Mouse (Mus musculus): ENCODE measurements around the gene Med25. TPM values are rescaled to one million over a fixed set of nuclear protein-coding genes. Genes with fewer than 3 reads are reported as not detected.

The Med25 gene
- polyA plus RNA-seq, 2 experiments: 24.2 to 29.3 TPM

- H3K36me3 ChIP-seq (replicated peaks; ENCODE audit: control insufficient read depth, insufficient read depth, low read depth): peaks cover 10% of the 10 kb centered on the region
- TF ChIP-seq EP300 (IDR thresholded peaks at IDR 0.05; ENCODE audit: low read depth) (no peak), CTCF (IDR thresholded peaks at IDR 0.05; ENCODE audit: low read depth) (peak; percentile 52)
- H3K27ac ChIP-seq: no peak overlapping the region; the same call in 1 of the 2 replicates
- no peak overlapping the region for H3K4me3 ChIP-seq (ENCODE audit: insufficient read depth in 1 of 2, low read depth in 2 of 2, low read length in 2 of 2)
- no peak overlapping the region; the same call in 1 of the 2 replicates for H3K9ac ChIP-seq (replicated peaks)
- no peaks in the 10 kb centered on the region for H3K9me3 ChIP-seq (ENCODE audit: control insufficient read depth, low read length)
- no peak for ATAC-seq (ENCODE audit: insufficient read depth)
- no peak for DNase-seq (ENCODE audit: low read depth in 3 of 3, low spot score in 3 of 3)
- no peaks in the 10 kb centered on the region for H3K27me3 ChIP-seq (ENCODE audit: control insufficient read depth, insufficient read depth, low read length)
- peaks cover 6 to 19% of the 10 kb centered on the region in 2 experiments for H3K4me1 ChIP-seq (replicated peaks; ENCODE audit: control insufficient read depth in 2 of 2, insufficient read depth in 2 of 2, low read length in 1 of 2)
- WGBS (ENCODE audit: insufficient replicate concordance): 48% methylated on average over 15 of the region's 15 CpGs
- no peak overlapping the region for H3K4me2 ChIP-seq (ENCODE audit: low read depth)
Observed at GRCm38 (mm10) chr7:44866276-44867009, 26.1 kb downstream of the Med25 start.

- peaks cover 6 to 16% of the 10 kb centered on the region in 2 experiments; a peak in 3 of 4 replicates for H3K4me1 ChIP-seq (replicated peaks; ENCODE audit: control insufficient read depth in 2 of 2, insufficient read depth in 2 of 2, low read length in 1 of 2)
- ATAC-seq (ENCODE audit: insufficient read depth) (no peak), DNase-seq (ENCODE audit: low read depth in 3 of 3, low spot score in 3 of 3) (no peak)
- no peaks in the 10 kb centered on the region for H3K27me3 ChIP-seq (ENCODE audit: control insufficient read depth, insufficient read depth, low read length)
- TF ChIP-seq CTCF (IDR thresholded peaks at IDR 0.05; ENCODE audit: low read depth) (no peak), EP300 (IDR thresholded peaks at IDR 0.05; ENCODE audit: low read depth) (no peak)
- 76% methylated on average over 24 of the region's 24 CpGs for WGBS (ENCODE audit: insufficient replicate concordance)
- no peak overlapping the region for H3K27ac ChIP-seq
- no peak overlapping the region for H3K4me3 ChIP-seq (ENCODE audit: insufficient read depth in 1 of 2, low read depth in 2 of 2, low read length in 2 of 2)
- H3K36me3 ChIP-seq (replicated peaks; ENCODE audit: control insufficient read depth, insufficient read depth, low read depth): peaks cover 10% of the 10 kb centered on the region
- no peaks in the 10 kb centered on the region for H3K9me3 ChIP-seq (ENCODE audit: control insufficient read depth, low read length)
- no peak overlapping the region for H3K4me2 ChIP-seq (ENCODE audit: low read depth)
- no peak overlapping the region for H3K9ac ChIP-seq (replicated peaks)
Observed at GRCm38 (mm10) chr7:44864595-44865542, 27.6 kb downstream of the Med25 start.

- no peaks in the 10 kb centered on the region for H3K9me3 ChIP-seq (ENCODE audit: control insufficient read depth, low read length)
- no peak overlapping the region for H3K4me3 ChIP-seq (ENCODE audit: insufficient read depth in 1 of 2, low read depth in 2 of 2, low read length in 2 of 2)
- DNase-seq (ENCODE audit: low read depth in 3 of 3, low spot score in 3 of 3): no peak
- no peak for ATAC-seq (ENCODE audit: insufficient read depth)
- 80% methylated on average over 11 of the region's 11 CpGs for WGBS (ENCODE audit: insufficient replicate concordance)
- H3K4me1 ChIP-seq (replicated peaks; ENCODE audit: control insufficient read depth in 2 of 2, insufficient read depth in 2 of 2, low read length in 1 of 2): peaks cover 6 to 16% of the 10 kb centered on the region in 2 experiments; a peak in 3 of 4 replicates
- no peak overlapping the region for H3K9ac ChIP-seq (replicated peaks)
- no peak overlapping the region for H3K27ac ChIP-seq
- H3K4me2 ChIP-seq (ENCODE audit: low read depth): no peak overlapping the region
- H3K36me3 ChIP-seq (replicated peaks; ENCODE audit: control insufficient read depth, insufficient read depth, low read depth): peaks cover 10% of the 10 kb centered on the region
- TF ChIP-seq CTCF (IDR thresholded peaks at IDR 0.05; ENCODE audit: low read depth): no peak
- TF ChIP-seq EP300 (IDR thresholded peaks at IDR 0.05; ENCODE audit: low read depth): no peak
- H3K27me3 ChIP-seq (ENCODE audit: control insufficient read depth, insufficient read depth, low read length): no peaks in the 10 kb centered on the region
Observed at GRCm38 (mm10) chr7:44863982-44864494, 28.5 kb downstream of the Med25 start.

GRCm38 (mm10) chr7:44863210-44863609 is 29.3 kb downstream of the Med25 start:
- Histone ChIP-seq H3K27ac (no peak overlapping the region), H3K9me3 (ENCODE audit: control insufficient read depth, low read length) (no peaks in the 10 kb centered on the region), H3K4me1 (replicated peaks; ENCODE audit: control insufficient read depth in 2 of 2, insufficient read depth in 2 of 2, low read length in 1 of 2) (peaks cover 9 to 17% of the 10 kb centered on the region in 2 experiments; a peak in 3 of 4 replicates), H3K4me3 (ENCODE audit: insufficient read depth in 1 of 2, low read depth in 2 of 2, low read length in 2 of 2) (no peak overlapping the region), H3K9ac (replicated peaks) (no peak overlapping the region), H3K4me2 (ENCODE audit: low read depth) (no peak overlapping the region), H3K27me3 (ENCODE audit: control insufficient read depth, insufficient read depth, low read length) (no peaks in the 10 kb centered on the region), H3K36me3 (replicated peaks; ENCODE audit: control insufficient read depth, insufficient read depth, low read depth) (peaks cover 10% of the 10 kb centered on the region)
- TF ChIP-seq CTCF (IDR thresholded peaks at IDR 0.05; ENCODE audit: low read depth) (no peak), EP300 (IDR thresholded peaks at IDR 0.05; ENCODE audit: low read depth) (no peak)
- DNase-seq (ENCODE audit: low read depth in 3 of 3, low spot score in 3 of 3) (no peak), ATAC-seq (ENCODE audit: insufficient read depth) (no peak)
- 87% methylated on average over 14 of the region's 14 CpGs for WGBS (ENCODE audit: insufficient replicate concordance)

Measured in liver, embryonic 14.5 days (tissue).